Mouse (Mus musculus) embryonic facial prominence, embryonic 12.5 days (tissue): ENCODE results near the gene Lmbrd1. TPM values are rescaled to one million over a fixed set of nuclear protein-coding genes. Genes with fewer than 3 reads are reported as not detected.
"Not testable (repeated sequence)": the region's sequence is repeated elsewhere in the genome, so short reads cannot be mapped to it uniquely, and the experiment has no call there.

Source experiments
- ATAC-seq: fragments of 200-750 bp; cut with Nextera tagmentation; 2 replicates; pipeline ENCODE4 v1.8.0; 2017; ENCODE audit not compliant: insufficient number of reproducible peaks, insufficient read depth, low FRiP score, low TSS enrichment
- H3K27ac ChIP-seq: fragments of 300-500 bp; sonication (generic); 2 replicates; pipeline ENCODE4 v1.5.1; 2016; ENCODE audit warnings: mild to moderate bottlenecking
- H3K27me3 ChIP-seq: fragments of 300-500 bp; sonication (generic); 2 replicates; pipeline ENCODE4 v1.6.1; 2016; ENCODE audit warnings: mild to moderate bottlenecking, moderate library complexity
- H3K36me3 ChIP-seq: fragments of 300-500 bp; sonication (generic); 2 replicates; pipeline ENCODE4 v1.6.1; 2016; ENCODE audit warnings: mild to moderate bottlenecking
- H3K4me1 ChIP-seq: fragments of 300-500 bp; sonication (generic); 2 replicates; pipeline ENCODE4 v1.6.1; 2016
- H3K4me2 ChIP-seq: fragments of 300-500 bp; sonication (generic); replicated peaks from 2 replicates; pipeline ENCODE4 v1.6.1; 2016; ENCODE audit warnings: mild to moderate bottlenecking, moderate library complexity
- H3K4me3 ChIP-seq: fragments of 300-500 bp; sonication (generic); 2 replicates; pipeline ENCODE4 v1.5.1; 2016; ENCODE audit warnings: mild to moderate bottlenecking
- H3K9ac ChIP-seq: fragments of 300-500 bp; sonication (generic); 2 replicates; pipeline ENCODE4 v1.6.1; 2016; ENCODE audit warnings: mild to moderate bottlenecking, moderate library complexity
- H3K9me3 ChIP-seq: fragments of 300-500 bp; sonication (generic); 2 replicates; pipeline ENCODE4 v1.6.1; 2016; ENCODE audit warnings: mild to moderate bottlenecking, moderate library complexity
- WGBS: fragments of 180-500 bp; shearing (Covaris S2); methylation state at CpG from one replicate; pipeline ENCODE4 v1.1.7; 2016; 5-methylcytosine and 5-hydroxymethylcytosine counted together
- polyA plus RNA-seq: library from polyadenylated mRNA; unstranded; fragments of >200 nt; fragmentation: Nextera tagmentation; extraction: Ambion mirVana; gene quantifications from 2 replicates; pipeline ENCODE4 v1.2.1, GENCODE M21; 2016

Gene Lmbrd1
- 24.1 and 32.3 TPM in 2 replicates for polyA plus RNA-seq

DNA sequence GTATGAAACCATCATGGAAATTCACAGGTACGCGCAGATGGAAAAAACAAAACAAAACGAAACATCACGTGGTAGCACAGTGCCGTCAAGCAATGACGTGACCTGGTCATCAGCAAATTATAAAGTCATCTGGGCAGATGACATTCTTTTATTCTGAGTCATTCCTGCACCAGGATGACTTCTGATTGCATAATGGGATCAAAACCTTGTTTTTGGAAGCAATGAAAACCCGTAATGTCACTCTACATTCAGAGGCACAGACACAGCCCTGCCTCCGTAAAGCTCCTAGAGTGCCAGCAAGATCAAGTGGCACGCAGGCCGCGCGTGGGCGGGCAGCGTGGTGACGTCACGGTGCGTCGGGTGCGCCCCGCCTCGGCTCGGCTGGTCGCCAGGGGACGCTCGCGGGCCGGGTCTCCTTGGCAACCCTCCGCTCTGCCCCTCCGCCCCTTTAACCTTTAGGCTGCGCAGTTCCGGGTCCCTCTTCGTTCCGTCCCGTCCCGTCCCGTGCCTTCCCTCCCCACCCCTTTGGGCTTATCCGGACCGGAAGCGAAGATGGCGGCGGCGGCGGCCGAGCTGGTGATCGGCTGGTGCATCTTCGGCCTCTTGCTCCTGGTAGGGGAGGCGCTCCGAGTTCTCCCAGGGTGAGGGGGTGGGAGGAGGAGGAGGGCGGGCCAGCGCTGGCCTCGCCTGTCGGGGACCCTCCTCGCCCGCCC lies at the start of gene Lmbrd1:
Lmbrd1 (plus strand) TSS at position 426 of the 713 bp plus-strand sequence.
- Histone ChIP-seq H3K4me3 (peak within 1 kb of the TSS; percentile 69), H3K27ac (peak within 1 kb of the TSS; percentile 47), H3K36me3 (no peaks in the 10 kb centered on the region), H3K9me3 (no peaks in the 10 kb centered on the region), H3K4me1 (0 out of 2 replicates have a peak, but pooled peaks cover 4% of the 10 kb centered on the region), H3K27me3 (no peaks in the 10 kb centered on the region), H3K9ac (peak within 1 kb of the TSS; percentile 76), H3K4me2 (peak within 1 kb of the TSS; percentile 62)
- peak; percentile 93 for ATAC-seq
- WGBS = 1% methylated on average over 52 of the region's 54 CpGs

DNA sequence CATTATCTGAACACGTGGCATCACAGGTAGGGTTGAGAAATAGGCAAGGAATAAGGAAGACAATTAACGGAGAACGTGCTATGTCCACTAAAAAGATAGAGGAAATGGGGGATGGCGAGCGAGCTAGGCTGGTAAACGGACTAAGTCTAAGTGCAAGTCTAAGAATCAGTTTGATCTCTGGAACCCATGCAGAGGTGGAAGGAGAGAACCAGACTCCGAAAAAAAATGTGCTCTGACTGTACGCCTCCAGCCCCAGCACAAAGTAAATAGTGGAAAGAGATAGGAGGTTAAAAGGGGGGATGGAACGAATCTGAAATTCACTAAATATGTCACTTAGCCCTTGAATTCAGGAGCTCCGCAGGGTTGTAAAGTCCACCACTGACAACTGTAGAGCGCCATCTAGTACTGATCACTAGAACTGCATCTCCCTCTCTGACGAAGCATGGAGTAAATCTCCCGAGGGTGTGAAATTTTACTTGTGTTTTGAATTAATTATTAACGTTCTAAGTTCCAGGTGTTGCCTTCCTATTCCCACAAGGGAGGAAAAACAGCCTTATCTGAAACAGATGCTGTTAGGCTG lies 44.8 kb upstream of the Lmbrd1 start:
- whole genome bisulfite sequencing = 34% methylated on average over 14 of the region's 14 CpGs
- no peaks in the 10 kb centered on the region for H3K36me3 ChIP-seq
- no peaks in the 10 kb centered on the region for H3K9me3 ChIP-seq
- no peak for ATAC-seq
- no peaks in the 10 kb centered on the region for H3K27me3 ChIP-seq
- 0 out of 2 replicates have a peak overlapping the region, but pooled peaks have one; percentile 13 for H3K4me2 ChIP-seq
- no peak overlapping the region for H3K27ac ChIP-seq
- no peaks in the 10 kb centered on the region for H3K4me1 ChIP-seq
- H3K9ac ChIP-seq = no peak overlapping the region
- no peak overlapping the region for H3K4me3 ChIP-seq

DNA sequence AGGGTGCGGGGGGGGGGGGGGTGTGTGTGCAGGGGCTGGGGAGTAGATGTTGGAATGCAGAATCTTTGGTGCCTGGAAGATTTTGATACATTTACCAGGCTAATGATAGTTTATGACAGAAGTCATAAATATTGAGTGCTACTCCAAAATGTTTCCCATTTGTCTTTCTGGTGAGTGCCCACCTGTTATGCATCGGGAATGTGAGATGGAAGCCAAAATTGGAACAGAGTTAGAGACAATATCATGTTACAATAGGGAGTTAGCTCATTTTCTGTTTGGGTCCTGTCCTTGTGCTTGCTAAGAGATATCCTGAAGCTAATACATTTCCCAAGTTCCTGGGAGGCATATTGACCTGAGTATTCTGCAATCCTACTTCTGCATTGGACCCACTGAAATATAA lies 28.3 kb upstream of the Lmbrd1 start:
- no peaks in the 10 kb centered on the region for H3K9me3 ChIP-seq
- H3K4me2 ChIP-seq = no peak overlapping the region
- H3K4me1 ChIP-seq = no peaks in the 10 kb centered on the region
- WGBS = 43% methylated on average over 2 of the region's 2 CpGs
- no peak overlapping the region for H3K4me3 ChIP-seq
- no peak for ATAC-seq
- H3K27ac ChIP-seq = no peak overlapping the region
- no peak overlapping the region for H3K9ac ChIP-seq
- no peaks in the 10 kb centered on the region for H3K27me3 ChIP-seq
- H3K36me3 ChIP-seq = no peaks in the 10 kb centered on the region

DNA sequence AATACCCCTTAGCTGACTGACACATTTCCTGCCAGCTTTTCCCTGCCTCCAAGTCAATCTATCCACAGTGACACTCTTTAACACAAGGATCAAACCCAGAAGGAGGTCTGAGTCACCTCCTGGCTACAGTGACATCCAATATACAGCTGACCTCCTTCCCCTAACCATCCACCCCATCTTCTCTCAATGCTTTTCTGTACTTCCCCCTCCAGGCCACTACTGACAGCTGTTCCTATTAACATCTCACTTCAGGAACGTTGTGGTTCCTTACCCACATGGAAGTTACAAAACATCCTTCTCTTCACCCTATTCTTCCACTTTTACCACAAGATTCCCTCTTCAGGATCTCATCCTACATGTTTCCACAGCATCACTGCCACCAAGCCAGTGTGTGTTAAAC lies 18.5 kb upstream of the Lmbrd1 start:
- H3K4me3 ChIP-seq = no peak overlapping the region
- no peak overlapping the region for H3K9ac ChIP-seq
- no peaks in the 10 kb centered on the region for H3K9me3 ChIP-seq
- H3K27ac ChIP-seq = no peak overlapping the region
- no peak overlapping the region for H3K4me2 ChIP-seq
- no peaks in the 10 kb centered on the region for H3K36me3 ChIP-seq
- 81% methylated on average over 1 of the region's 1 CpGs for WGBS
- no peaks in the 10 kb centered on the region for H3K4me1 ChIP-seq
- no peaks in the 10 kb centered on the region for H3K27me3 ChIP-seq
- ATAC-seq = no peak

DNA sequence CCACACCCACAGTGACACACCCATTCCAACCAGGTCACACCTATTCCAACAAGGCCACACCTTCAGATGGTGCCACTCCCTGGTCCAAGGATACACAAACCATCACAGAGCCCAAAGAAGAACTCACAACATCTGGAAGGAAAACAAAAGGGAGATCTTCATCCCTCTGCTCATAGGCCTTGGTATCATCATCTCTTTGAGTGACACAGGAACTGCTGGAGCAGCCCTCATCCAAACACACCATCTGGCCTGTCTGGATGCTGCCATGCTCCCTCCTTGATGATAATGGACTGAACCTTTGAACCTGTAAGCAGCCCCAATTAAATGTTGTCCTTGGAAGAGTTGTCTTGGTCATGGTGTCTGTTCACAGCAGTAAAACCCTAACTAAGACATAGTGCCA lies 17.8 kb upstream of the Lmbrd1 start:
- H3K27ac ChIP-seq, H3K9me3 ChIP-seq, H3K36me3 ChIP-seq, ATAC-seq, H3K4me2 ChIP-seq, H3K4me1 ChIP-seq, H3K9ac ChIP-seq, H3K4me3 ChIP-seq, H3K27me3 ChIP-seq: not testable (repeated sequence)

DNA sequence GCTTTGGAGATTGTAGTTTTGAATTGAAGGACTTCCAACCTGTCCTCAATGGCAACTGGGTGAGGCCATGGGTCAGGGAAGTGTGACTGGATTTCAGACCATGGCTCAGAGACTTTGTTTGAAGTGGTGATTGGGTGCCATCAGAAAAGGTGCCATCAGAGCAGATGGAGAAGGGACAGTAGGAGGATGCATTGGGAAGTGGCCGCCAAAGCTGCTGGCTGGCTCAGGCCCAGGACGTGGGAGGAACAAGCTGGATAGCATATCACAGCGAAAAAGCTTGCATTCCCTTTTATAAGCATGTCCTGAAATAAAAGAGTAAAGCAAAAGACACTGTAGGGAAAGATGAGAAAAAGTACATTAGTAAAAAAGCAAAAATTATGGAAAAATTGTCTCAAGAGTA lies 16.9 kb upstream of the Lmbrd1 start:
- no peak overlapping the region for H3K4me2 ChIP-seq
- H3K36me3 ChIP-seq = no peaks in the 10 kb centered on the region
- H3K9ac ChIP-seq = no peak overlapping the region
- H3K4me3 ChIP-seq = no peak overlapping the region
- H3K9me3 ChIP-seq = no peaks in the 10 kb centered on the region
- H3K27me3 ChIP-seq = no peaks in the 10 kb centered on the region
- no peaks in the 10 kb centered on the region for H3K4me1 ChIP-seq
- no peak for ATAC-seq
- 91% methylated on average over 3 of the region's 3 CpGs for WGBS
- H3K27ac ChIP-seq = no peak overlapping the region

DNA sequence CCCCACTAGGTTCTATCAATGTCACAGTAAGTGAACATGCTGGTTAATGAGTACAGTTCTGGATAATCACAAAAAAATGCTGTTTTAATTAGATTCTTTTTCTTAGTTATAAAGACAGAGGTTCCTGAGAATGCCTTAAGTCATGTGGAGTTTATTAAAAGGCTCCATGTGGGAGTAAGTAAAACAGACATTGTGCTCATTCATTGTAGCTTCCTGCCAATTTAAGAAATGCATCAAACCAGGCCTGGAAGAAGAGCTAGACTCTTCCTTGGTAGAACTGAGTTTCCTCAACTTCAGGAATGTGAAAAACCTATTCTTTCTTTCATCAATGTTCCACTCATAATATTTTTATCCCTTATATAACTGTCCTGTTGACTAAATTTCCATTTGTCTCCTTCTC lies 14.3 kb upstream of the Lmbrd1 start:
- no peak for ATAC-seq

DNA sequence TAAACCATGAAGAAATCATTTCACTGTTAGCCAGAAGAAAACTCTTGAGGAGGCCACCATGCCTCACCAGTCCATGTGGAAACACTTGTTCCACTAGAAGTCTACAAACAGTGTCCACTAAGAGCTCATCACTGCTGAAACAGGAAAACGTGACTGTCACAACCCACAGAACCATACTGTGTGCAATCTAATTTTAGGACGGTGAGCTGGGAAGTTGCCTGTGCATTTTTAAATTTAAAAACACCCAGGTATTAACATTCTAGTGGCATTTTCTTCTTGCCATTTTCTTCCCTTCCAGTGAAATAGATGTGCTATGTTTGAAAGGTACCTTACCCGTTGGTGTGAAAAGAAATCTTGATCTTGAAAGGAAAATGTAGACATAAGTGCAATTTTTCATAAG lies 5.2 kb upstream of the Lmbrd1 start:
- H3K36me3 ChIP-seq = no peaks in the 10 kb centered on the region
- no peak for ATAC-seq
- H3K4me1 ChIP-seq = no peaks in the 10 kb centered on the region
- no peaks in the 10 kb centered on the region for H3K9me3 ChIP-seq
- H3K4me2 ChIP-seq = no peak overlapping the region
- 74% methylated on average over 3 of the region's 3 CpGs for WGBS
- H3K4me3 ChIP-seq = no peak overlapping the region
- H3K27me3 ChIP-seq = no peaks in the 10 kb centered on the region
- H3K9ac ChIP-seq = no peak overlapping the region
- H3K27ac ChIP-seq = no peak overlapping the region

More for the DNA sequence above, 14.3 kb upstream of the Lmbrd1 start:
- no peaks in the 10 kb centered on the region for H3K36me3 ChIP-seq
- no peaks in the 10 kb centered on the region for H3K4me1 ChIP-seq
- H3K9me3 ChIP-seq = no peaks in the 10 kb centered on the region
- H3K27ac ChIP-seq = no peak overlapping the region
- no peaks in the 10 kb centered on the region for H3K27me3 ChIP-seq
- no peak overlapping the region for H3K9ac ChIP-seq
- H3K4me2 ChIP-seq = no peak overlapping the region
- H3K4me3 ChIP-seq = no peak overlapping the region

DNA sequence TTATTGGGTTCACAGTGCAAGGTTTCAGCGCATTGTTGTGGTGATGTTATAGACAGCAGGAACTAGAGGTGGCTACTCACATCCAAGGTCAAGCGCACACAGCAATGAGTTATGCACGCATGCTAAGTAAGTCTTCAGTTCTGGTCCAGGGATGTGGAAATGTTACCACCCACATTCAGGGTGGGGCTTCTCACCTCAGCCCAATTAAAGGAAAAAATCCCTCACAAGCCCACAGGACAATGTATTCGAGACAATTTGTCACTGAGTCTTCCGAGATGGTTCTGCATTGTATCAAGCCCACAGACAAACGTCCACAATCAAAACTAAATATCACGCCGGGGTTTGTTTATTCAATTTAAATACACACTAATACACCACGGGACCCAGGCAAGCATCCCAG lies 724 bp upstream of the Lmbrd1 start:
- Histone ChIP-seq H3K36me3 (no peaks in the 10 kb centered on the region), H3K4me3 (peak overlapping the region; percentile 69; the same call in 1 of the 2 replicates), H3K27ac (no peak overlapping the region), H3K27me3 (no peaks in the 10 kb centered on the region), H3K4me2 (peak overlapping the region; percentile 62), H3K9ac (no peak overlapping the region), H3K9me3 (no peaks in the 10 kb centered on the region), H3K4me1 (0 out of 2 replicates have a peak, but pooled peaks cover 4% of the 10 kb centered on the region)
- WGBS = 78% methylated on average over 9 of the region's 9 CpGs
- no peak for ATAC-seq

DNA sequence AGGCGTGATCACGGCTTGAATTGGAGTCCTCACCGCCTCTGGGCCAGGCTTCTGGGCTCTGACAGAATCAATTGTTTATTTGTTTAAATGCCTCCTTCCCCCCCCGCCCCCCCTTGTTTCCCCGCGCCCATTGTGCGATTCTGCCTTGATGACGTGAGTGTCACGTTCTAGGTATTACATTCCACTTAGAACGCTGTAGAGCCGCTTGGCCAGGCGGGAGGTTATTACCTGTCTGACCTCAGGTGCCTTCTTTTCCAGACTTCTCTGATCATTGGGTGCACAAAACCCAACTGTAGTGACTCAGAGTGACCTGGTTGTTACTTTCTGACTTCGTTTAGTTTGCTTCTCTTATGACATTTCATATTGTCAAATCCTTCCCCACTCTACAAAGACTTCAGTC lies 641 bp downstream of the Lmbrd1 start:
- no peaks in the 10 kb centered on the region for H3K27me3 ChIP-seq
- peak overlapping the region; percentile 47 for H3K27ac ChIP-seq
- WGBS = 3% methylated on average over 13 of the region's 13 CpGs
- H3K4me2 ChIP-seq = peak overlapping the region; percentile 62
- H3K36me3 ChIP-seq = no peaks in the 10 kb centered on the region
- H3K4me3 ChIP-seq = peak overlapping the region; percentile 69
- H3K9me3 ChIP-seq = no peaks in the 10 kb centered on the region
- peak; percentile 48; the same call in 1 of the 2 replicates for ATAC-seq
- peak overlapping the region; percentile 76 for H3K9ac ChIP-seq
- 0 out of 2 replicates have a peak, but pooled peaks cover 4% of the 10 kb centered on the region for H3K4me1 ChIP-seq

DNA sequence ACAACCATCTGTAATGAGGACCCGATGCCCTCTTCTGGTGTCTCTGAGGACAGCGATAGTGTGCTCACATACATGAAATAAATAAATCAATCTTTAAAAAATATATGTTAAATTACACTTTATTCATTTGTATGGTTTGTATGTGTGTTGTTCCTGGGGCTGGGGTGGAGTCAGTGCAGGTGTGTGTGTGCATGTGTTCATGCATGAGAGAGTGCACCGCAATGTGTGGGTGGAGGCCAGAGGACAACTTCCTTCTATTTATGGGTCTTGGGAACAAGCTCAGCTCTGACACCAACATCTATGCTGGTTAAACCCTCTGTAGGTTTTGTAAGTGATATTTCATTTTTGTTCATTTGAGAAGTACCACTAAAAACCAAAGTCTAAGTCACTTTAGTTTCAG lies 2.6 kb downstream of the Lmbrd1 start:
- Histone ChIP-seq H3K9me3 (no peaks in the 10 kb centered on the region), H3K27me3 (no peaks in the 10 kb centered on the region), H3K9ac (no peak overlapping the region), H3K4me1 (0 out of 2 replicates have a peak, but pooled peaks cover 4% of the 10 kb centered on the region), H3K36me3 (peaks cover 4% of the 10 kb centered on the region; the same call in 1 of the 2 replicates), H3K27ac (no peak overlapping the region), H3K4me2 (no peak overlapping the region), H3K4me3 (no peak overlapping the region)
- no peak for ATAC-seq
- 96% methylated on average over 3 of the region's 3 CpGs for WGBS

DNA sequence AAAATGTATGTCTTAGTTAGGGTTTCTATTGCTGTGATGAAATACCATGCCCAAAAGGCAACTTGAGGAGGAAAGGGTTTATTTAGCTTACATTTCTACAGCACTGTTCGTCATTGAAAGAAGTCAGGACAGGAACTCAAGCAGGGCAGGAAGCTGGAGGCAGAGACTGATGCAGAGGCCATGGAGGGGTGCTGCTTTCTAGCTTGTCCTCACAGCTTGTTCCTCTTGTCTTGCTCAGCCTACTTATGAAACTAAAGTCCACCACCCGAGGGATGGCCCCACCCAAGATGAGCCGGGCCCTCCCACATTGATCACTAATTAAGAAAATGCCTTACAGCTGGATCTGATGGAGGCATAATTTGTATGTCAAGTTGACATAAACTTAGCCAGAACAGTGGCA lies 3.5 kb downstream of the Lmbrd1 start:
- no peak for ATAC-seq
- no peak overlapping the region for H3K27ac ChIP-seq
- H3K4me2 ChIP-seq = no peak overlapping the region
- H3K27me3 ChIP-seq = no peaks in the 10 kb centered on the region
- 61% methylated on average over 3 of the region's 3 CpGs for whole genome bisulfite sequencing
- no peak overlapping the region for H3K9ac ChIP-seq
- 0 out of 2 replicates have a peak, but pooled peaks cover 4% of the 10 kb centered on the region for H3K4me1 ChIP-seq
- H3K9me3 ChIP-seq = no peaks in the 10 kb centered on the region
- H3K36me3 ChIP-seq = peaks cover 4% of the 10 kb centered on the region; the same call in 1 of the 2 replicates
- no peak overlapping the region for H3K4me3 ChIP-seq
